Mouse (Mus musculus) spleen, adult 18-20 months (tissue): ENCODE results near the gene P2ry6.

Experiments used
- DNase-seq, 2 experiments: peaks; one replicate each; pipeline ENCODE4 v3.0.0; 2022; ENCODE audit warnings: mixed read lengths in 2 of 2

Gene P2ry6

DNA sequence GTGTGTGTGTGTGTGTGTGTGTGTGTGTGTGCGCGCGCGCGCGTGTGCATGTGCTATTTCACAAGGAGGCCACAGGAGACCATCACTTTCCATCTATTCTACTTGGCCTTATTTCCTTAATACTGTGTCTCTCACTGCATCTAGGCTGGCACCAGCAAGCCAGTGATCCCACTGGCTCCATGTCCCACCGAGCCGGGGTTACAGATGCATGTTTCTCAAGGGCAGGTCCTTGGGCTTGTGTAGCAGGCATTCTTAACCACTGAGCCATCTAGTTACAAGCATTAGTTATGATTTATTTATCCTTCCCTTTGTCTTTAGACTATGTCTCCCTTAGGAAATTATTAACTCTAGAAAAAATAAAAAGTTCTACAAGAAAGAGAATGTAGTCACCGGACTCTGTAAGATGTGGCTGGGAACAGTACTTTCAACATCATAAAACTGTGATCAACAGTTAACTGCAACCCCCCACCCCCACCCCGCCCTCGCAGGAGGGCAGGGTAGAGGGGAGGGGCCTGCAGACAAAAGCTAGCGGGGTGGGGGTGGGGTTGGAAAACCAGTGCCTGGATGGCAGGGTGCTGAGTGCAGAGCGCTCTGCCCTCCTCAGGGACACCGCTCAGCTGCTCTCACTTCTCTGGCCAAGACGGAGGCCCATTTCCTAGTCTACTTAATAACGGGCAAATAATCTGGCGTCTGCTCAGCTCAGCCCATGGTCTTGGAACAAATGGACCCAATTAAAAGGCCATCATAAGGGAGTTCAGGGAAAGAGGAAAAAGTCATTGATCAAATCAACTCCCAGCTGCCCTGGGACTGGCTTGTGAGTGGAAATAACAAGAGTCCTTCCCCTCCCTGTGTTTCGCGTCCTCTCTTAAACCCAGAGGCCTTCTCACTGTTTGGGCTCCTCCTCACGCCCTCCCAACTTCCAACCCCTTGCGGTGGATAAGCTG, 10.3 kb upstream of the P2ry6 start:
- no peak for DNase-seq

DNA sequence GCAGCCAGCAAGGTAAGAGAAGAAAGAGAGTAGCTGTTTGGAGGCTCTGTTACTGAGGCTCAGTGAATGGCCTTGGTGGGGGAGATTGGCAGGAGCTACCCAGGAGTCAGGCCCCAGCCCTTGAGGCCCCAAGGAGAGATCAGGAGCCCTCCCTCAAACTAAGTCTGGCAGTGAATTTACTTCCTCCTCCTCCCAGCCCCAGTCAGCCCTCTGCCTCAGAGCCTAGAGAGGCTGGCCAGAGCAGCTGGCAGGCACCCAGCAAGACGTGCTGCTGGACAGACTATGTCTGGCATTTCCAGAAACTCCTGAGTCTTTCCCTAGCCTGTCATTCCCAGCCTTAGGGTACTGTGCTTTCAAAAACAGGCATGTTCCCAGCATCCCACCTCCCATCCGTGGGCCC, 4.7 kb upstream of the P2ry6 start:
- DNase-seq: no peak

DNA sequence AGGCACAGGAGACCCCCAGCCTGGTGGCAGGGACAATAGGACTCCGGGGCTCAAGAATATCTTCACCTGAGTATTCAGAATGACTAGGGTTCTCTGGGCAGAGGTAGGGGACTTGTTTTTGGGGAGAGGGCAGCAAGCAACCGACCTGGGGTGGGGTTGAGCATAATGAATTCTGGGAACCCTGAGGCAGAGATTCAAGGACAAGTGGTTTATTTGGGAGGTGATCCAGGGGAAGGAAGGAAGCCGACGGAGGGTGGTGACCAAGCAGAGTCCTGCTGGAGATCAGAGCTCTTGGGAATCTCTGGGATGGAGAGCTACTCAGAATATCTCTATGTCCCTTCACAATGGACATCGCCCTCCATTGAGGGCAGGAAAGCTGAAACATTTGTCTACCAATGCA, 3.7 kb upstream of the P2ry6 start:
- no peak for DNase-seq

DNA sequence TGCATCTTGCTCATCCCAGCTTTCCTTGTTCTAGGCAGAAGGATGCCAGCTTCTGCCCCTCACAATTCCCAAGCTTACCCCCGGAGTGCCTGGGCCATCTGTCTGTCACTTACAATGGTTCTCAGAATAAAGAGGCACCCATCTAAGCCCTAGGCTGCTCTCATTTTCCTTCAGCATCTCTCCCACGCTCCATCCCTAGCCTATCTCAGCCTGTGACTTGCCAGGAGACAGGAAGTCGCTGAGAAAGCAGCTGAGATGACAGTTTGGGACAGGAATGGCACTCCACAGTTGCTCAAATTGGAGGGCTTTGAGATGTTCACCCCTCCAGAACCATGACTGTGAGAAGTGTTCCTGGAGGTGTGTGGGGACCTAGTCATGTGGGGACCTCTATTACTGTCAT, 1.6 kb downstream of the P2ry6 start:
- no peak for DNase-seq

DNA sequence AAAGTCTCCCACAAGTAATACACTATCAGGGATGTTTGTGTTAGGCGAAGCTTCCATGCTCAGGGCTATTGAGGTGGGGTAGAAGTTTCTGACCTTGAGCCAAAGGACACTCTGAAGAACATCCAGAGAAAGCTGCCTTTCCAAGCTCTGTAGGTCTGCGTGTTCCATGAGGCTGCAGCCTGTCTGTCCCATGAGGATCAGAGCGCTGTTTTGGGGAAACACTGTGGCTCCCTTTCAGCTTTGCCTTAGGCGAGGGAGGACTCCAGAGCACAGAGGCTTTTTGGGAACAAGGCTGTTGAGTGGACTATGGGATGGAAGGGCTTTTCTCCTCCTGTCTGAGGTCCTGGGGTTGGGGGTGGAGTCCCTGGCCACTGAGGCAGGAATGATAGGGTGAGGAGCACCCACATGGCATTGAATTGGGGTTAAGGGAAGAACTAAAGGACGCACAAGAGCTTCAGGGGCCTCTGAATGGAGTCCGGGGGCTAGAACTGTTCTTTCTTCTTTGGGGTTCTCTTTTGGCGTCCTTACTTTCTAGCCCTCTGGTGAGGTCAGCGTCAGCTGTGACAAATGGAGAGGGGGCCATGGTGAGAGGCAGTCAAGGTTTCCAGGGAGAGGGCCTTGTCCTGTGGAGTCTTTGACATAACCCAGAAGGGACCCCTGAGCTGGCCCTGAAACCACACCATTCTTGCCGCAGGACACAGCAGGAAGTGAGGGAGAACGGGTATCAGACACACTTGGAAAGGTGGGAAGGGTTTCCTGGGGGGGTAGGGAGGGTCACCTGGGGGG, 5.4 kb downstream of the P2ry6 start:
- no peak for DNase-seq

DNA sequence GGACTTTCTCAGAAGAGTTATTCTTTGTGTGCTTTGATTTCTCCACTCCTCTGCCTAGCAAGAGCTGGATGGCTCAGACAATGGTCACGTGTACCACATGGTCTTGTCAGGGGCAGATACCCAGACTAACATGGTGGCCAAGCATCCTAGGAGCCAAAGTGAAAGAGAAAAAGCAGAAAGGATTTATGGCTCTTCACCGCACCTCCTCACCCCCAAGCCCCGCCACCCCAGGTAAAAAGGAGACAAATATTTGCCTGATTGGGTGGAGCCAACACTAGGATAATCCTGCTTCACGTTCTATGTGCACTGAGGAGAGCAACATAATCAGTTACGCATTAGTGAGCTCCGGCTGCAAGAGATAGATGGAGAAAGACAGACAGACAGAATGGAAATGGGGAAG, 6.1 kb downstream of the P2ry6 start:
- DNase-seq: no peak

DNA sequence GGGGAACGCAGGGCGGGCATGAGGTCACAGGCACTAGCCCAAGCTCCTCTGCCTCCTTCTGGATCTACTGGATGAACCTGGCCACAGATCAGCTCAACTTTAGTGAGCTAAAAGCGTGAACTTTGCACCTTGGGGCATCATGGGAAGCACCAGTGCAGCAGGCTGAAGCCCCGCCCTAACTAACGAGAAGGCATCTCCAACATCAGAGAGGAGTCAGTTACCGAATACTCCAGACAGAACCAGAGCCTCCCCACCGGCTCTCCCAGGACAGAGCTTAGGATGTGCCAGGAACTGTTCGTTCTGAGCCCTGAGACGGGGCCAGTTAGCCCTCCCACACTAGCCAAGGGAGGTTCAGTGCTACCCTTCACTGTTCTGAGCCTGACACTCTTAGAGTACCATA, 6.6 kb downstream of the P2ry6 start:
- no peak for DNase-seq

DNA sequence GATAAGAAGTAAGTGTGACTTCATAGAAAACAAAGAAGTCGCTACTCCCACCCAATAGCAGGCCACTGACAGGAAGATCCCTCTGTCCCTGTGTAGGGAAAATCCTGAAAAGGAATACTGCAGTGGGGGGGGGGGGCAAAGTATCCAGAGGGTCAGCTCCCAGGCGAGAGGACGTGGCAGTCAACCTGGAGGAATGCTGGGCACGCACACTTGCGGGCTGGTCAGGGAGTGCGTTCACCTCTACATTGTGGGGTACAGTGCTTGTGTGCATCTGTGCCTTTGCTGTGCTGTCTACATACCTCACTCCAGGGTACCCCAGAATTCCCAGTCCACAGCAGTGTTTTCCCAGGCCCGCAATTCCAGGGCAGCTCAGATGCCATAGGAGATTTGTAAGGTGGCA, 8.4 kb downstream of the P2ry6 start:
- no peak for DNase-seq

DNA sequence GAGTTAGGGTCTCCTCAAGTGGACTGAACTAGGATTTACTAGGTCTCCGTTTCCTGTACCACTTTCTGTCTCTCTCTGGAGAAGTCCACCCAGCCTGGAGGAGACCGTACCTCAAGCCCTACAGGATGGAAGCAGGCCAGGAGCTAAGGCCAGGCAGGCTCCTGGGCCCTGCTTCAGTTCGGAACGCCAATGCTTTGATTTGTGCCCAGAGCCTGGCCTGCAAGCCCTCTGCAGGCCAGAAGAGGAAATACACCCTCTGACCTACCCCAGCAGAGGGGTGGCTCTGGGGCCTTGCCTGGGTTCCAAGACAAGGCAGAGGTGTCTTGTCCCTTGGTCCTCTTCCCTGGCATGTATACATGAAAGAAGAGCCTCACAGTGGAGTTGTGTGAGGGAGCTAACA, 9.4 kb downstream of the P2ry6 start:
- DNase-seq: no peak

DNA sequence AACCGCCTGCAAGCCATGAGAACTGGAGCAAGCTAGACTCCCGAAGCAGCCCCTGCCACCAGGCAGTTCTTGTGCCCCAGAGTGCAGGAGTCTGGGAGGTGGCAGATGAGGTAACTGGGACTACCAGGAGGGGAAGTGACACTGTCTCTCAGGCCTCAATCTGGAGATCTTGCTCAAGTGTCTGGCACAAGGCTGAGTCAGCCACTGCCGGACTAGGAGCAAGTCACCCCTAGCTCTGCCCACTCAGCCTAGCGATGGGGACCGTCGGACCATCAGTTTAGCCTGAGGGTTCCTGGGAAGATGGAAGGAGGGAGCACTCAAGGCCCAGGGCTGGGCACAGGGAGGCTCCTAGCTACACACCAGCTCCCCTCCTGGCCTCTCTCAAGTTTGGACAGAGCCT, 10.2 kb downstream of the P2ry6 start:
- DNase-seq: no peak

DNA sequence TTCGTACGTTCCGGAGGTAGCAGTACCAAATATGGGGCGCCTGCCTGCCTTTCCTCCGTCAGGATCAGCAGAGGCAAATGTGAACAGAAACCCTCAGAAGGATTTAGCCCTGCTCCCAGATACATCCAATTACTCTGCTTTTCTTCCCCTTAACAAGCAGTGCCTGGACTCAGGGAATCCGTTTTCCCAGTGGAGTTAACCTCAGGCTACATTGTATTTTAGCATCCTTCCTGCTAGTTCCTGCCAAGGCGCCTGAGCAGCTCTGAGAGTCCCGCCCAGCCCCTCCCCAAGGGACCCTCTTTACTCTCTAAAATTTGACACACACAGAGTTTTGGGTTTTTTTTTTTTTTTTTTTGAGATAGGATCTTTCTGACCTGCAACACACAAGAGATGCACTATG, 11.1 kb downstream of the P2ry6 start:
- no peak for DNase-seq

DNA sequence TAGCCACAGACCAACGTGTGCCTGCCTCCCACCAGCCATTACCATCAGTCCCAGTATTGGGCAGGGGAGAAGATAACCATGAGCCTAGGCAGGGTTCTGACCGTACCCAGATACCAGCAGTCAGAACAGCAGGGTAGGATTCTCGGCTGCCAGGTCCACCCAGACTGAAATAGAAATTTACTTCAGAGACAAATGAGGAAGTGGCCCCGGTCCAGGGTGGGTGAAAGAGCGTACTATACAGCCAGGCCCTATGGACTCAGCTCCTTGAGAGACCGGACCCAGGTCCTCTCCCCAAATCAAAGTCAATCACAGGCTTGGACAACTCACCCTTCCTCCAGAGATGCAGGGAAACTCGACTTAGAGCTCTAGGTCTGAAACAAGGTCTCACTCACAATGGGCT, 13.3 kb downstream of the P2ry6 start:
- DNase-seq: no peak

DNA sequence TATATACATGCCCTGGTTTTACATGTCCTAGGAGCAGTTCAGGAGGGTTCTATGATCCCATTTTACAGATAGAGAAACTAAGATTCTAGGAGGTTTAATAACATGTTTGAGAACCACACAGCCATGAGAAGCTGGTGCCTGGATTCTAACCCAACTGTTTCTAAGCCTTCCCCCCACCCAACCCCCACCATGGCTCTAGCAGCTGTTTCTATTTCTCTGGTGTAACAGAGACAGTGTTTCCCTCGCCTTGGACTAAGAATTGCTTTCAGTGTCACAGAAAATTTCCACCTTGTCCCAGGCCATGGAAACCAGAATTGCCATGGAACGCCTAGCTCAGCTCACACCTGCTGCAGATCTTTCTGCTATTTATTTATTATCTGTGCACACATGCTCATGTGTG, 14.0 kb downstream of the P2ry6 start:
- DNase-seq: no peak

DNA sequence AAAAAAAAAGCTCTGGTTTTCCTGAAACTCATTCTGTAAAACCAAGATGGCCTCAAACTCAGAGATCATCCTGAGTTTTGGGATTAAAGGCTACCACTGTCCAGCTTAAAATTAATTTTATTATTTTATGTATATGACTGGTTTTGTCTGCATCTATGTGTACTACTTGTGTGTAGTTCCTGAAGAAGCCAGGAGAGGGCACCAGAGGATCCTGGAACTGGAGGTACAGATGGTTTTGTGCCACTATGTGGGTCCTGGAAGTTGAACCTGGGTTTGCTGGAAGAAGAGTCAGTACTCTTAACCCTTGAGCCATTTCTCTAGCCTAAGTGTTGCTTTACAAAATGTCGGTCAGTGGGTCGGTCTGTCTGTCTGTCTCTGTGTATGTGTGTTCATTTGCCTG, 16.0 kb downstream of the P2ry6 start:
- no peak for DNase-seq

DNA sequence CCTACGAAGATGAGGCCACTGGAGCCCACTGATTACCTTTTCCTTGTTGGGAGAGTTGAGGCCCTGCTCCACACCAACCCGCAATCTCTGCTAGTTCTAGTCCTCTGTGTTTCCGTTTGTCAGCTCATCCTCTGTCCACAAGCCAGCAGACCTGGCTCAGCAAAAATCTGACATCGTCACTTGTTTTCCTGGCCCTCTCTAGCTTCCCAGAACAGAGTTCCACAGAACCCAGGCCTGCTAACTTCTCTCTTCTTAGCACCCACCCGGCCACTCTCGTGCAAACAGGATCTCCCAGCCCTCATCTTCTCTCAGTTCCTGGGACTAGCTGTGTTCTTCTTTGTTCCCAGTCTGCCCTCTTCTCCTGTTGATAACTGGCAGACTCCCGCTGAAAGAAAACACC, 21.8 kb downstream of the P2ry6 start:
- no peak for DNase-seq

DNA sequence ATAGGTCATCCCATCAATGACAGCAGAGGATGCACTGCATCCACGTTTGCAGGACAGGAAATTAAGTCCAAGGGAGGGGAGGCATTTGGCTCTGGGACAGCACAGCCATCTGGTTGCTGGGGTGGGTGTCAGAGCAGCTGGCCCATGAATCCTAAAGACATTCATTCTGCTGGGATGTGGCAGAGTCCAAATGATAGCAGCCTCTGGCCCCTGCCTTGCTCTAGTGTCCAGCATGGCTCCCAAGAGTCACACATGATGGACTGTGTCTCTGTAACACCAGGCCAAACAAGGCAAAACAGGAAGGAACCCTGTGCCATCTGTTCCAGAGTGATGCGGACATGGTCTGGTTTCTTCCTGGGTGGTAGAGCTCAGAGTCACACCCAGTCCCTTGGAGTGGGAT, 22.5 kb downstream of the P2ry6 start:
- DNase-seq: no peak

DNA sequence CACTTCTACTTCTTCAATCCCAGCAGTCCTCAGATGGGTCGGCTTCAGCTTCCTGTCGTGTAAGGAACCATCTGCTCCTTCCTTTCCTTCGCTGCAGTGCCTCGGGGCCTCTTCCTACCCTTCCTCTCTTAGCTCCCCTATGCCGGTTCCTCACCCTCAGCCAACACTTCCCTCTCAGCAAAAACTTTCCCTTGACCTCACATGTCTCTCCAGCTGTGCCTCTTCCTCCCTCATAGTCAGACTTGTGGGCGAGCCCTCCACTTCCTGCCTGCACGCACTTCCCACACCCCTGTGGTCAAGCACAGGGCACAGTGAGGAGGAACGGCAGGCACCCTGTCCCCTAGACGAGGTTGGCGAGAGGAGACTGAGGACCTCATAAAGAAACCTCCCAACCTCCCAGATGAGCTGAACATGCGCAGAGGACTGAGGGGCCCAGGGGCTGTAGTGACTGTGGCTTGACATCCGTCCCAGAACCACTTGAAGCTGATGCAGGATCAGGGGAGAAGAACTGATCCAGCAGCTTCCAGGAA, 23.9 kb downstream of the P2ry6 start:
- DNase-seq: peak; percentile 26 to 37

DNA sequence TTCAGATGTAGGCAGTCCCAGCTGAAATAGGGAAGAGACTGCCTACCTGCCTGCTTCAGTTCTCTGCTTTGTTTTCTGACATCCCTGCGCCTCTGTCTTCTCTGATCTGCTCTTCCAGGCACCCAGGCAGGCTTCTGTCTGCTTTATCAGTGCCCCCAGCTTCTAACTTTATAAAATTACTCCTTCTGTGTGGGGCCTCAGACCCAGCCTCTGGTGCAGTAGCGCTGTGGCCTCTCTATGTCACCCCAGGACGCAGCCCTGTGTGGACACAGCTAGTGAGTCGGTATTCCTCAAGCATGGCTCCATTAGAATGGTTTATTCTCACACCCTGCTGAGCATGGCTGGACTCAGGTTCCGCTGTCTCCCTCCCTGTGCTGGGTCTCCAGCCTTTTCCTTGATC, 24.4 kb downstream of the P2ry6 start:
- DNase-seq: no peak

DNA sequence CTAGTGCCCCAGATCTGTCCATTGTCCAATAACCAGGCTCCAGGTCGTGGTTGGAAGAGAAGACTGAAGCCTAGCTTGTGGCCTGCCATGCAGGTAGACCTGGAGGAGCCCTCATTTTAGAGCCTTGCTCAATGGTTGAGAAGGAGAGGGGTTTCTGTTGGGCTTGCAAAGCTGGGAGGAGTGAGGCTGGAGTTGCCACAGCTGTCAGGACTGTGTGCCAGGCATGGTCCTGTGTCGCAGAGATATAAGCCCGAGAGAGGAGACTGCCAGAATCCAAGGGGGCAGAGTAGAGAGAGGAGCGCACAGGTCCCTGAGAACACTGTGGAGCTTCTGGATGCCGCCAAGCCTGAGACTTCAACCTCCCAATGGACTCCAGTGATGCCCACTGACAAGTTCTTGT, 29.7 kb downstream of the P2ry6 start:
- no peak for DNase-seq

DNA sequence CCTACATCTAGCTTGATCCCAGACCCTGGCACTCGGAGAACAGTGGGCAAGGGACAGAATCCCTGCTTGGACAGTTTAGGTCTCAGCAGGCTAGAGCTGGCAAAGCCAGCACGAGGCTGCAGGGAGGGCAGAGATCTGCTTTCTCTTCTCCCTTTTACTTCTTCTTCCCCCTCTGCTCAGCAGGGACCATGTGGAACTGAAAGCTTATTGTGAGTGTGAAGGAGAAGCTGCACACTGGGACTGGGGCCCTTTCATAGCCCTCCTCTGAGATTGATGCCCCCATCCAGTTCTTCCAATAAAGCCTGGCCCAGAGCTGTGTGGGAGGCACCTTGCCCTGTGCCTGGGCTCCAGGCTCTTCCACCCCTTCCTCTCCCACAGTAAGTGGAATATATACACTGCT, 30.1 kb downstream of the P2ry6 start:
- peak in 1 of 2 experiments; percentile 16 for DNase-seq

DNA sequence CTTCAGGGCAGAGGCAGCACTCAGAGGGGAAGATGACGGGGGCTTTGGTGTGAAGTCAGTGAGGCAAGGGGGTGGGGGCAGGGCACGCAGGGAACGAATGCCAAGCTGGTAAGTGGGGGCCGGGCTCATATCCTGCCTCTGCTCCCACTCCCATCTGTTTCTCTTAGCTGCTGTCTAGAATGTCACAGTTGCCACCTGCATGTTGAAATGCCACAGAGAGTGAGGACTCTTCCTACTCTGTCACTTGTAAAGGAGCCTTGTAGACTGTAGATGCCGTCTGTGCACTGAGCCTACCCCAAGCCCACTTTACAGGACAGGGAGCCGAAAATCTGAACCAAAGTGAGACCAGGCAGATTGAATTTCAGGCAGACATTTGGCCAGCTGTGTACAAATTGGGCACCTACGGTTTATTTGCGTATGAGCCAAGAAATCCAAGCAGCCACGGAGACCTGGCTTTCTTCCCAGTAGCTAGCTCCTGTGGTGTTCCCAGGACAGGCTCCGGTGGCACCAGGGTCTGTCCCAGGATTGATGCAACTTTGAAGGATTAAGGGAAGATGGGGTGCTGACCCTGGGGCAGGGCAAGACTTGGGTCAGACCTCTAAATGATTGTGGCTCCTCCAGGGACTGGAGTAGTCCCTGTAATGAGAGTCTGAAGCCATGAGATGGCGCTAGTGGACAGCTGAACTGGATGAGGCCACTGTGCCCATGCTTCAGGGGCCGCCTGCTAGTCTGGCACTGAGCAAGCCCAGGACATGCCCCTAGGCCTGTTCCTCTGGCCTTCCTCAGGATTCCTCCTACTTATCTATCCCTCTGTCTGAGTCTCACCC, 31.4 kb downstream of the P2ry6 start:
- DNase-seq: peak in 1 of 2 experiments; percentile 31

DNA sequence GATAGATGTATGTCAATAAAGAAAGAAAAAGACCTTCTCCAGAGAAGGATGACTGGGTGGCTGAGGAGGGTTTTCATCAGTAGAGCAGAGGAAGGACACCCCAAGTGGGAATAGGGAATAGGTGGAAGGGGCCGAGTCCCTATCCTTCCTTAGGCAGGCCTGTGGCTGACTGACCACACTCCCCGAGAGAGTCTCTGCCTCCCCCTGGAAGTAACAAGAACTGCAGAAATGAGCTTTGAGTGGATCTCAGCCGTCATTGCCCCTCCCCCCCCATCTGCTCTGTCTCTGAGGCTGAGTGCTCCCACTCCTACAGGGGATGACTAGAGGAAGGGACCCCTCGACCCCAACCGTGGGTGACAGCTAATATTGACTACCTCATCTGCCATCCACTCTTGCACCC, 33.3 kb downstream of the P2ry6 start:
- no peak for DNase-seq

DNA sequence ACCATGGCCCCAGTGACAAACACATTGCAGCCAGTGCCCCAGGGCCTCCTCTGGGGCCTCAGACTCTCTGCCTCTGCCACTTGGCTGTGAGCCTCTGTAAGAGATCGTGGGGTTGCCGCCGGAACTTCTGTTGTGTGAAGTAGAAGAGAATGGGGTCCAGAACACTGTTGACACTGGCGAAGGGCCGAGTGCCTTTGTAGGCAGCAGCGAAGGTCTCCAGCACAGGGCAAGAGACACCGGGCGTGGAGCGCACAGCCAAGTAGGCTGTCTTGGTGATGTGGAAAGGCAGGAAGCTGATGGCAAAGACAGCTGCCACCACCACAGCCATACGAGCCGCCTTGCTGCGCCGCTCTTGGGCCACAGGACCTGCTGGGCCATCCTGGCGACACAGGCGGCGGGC, 36.3 kb downstream of the P2ry6 start:
- DNase-seq: no peak
